Mouse (Mus musculus): ENCODE data around the gene Gm12394.
"Not testable (repeated sequence)": the region's sequence is repeated elsewhere in the genome, so short reads cannot be mapped to it uniquely, and the experiment has no call there.

Gm12394 gene

GRCm38 (mm10) chr4:42860483-42860882, 3.9 kb upstream of the Gm12394 start:
- not testable (repeated sequence) for DNase-seq (ENCODE audit: low spot score in 2 of 2)

DNA sequence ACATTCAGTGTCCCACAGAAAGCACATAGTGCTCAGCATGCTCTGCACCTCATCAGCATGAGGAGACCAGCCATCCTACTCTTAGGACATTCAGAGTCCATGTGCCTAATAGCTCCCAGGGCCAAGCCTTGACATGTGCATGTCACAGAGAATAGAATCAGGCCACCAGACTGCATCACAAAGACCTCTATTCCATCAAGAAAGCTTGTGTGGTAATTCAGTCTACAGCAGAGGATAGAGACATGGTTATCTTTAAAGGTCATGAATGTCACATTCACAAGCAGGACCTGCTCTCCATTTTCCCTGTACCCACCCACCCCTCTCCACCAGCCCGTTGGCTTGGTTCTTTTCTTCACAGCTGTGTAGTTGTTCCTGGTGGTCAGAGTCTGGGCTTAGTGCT, 2.8 kb downstream of the Gm12394 start, which contains the start of gene Fam205a1:
Fam205a1 (minus strand) TSS at position 101 of the 400 bp plus-strand sequence.
- DNase-seq (ENCODE audit: low spot score in 2 of 2), result not testable (repeated sequence)

DNA sequence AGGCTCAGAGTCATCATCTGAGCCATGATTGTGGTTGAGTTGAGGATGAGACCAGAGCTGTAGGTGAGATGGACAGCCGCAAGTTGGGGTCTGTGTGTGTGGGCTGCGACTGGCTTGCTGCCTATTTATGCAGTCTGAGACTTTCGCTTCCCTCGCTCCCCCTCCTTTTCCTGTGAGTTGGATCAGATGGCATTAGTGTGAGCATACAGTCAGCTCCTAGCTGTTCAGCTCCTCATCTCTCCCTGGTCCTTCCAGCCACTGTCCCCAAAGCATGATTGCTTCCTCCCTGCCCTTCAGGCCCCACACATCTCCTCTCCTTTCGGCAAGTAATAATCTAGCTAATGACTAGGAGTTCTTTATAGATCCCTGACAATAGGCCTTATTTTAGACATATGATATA, 82.7 kb downstream of the Gm12394 start, which contains the start of gene Ccl21a:
Ccl21a (minus strand) TSS at position 101 of the 400 bp plus-strand sequence.
- not testable (repeated sequence) for DNase-seq (ENCODE audit: low spot score in 2 of 2)

DNA sequence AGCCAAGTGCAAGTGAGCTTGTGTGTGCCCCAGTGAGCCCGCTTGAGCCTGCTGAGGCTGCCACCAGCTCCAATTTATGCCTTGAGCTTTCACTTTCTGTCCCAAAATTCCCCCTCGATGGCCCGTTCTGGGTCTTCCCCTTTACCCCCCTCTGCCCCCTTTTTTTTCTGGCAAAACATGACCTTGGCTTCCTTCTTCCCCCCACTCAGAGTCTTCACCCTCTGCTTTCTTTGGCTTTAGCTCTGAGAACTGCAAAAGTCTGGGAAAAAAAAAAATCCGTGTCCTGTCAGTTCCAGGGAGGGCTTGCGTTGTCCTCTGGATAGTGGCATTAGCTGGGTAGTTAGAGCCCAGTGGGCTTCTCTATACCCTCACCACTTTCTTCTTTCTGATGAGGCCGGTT, 100.1 kb downstream of the Gm12394 start, which contains the start of gene Ccl19:
Ccl19 (minus strand) TSS at position 101 of the 400 bp plus-strand sequence.
- DNase-seq (ENCODE audit: low spot score in 2 of 2), result not testable (repeated sequence)

GRCm38 (mm10) chr4:42735245-42735644, 121.3 kb downstream of the Gm12394 start, which contains the start of gene 4930578G10Rik:
4930578G10Rik (plus strand) TSS chr4:42735545.
- not testable (repeated sequence) for DNase-seq (ENCODE audit: low spot score in 2 of 2)

Measured in urinary bladder, postnatal 36 days (tissue).